Mouse (Mus musculus) adrenal gland, postnatal 10 days (tissue): ENCODE results near the gene Abcf2. TPM values are rescaled to one million over a fixed set of nuclear protein-coding genes. Genes with fewer than 3 reads are reported as not detected.

Experiments used
- DNase-seq: peaks from one replicate; pipeline ENCODE4 v3.0.0; 2021; ENCODE audit warnings: mixed read lengths
- microRNA-seq: library from miRNA; unstranded; fragments of <30 nt; microRNA quantifications from one replicate; pipeline ENCODE4 v1.2.0, GENCODE M21; 2021
- total RNA-seq, 2 experiments: library from RNA; stranded (reverse); gene quantifications; 2 replicates each; pipeline ENCODE4 v1.2.3; 2021

Abcf2 gene
- total RNA-seq, 2 experiments from 2014 or later, result 51.0 to 53.3 TPM

GRCm38 (mm10) chr5:24526190-24526888 is 50.9 kb downstream of the Abcf2 start:
- no peak for DNase-seq

DNA sequence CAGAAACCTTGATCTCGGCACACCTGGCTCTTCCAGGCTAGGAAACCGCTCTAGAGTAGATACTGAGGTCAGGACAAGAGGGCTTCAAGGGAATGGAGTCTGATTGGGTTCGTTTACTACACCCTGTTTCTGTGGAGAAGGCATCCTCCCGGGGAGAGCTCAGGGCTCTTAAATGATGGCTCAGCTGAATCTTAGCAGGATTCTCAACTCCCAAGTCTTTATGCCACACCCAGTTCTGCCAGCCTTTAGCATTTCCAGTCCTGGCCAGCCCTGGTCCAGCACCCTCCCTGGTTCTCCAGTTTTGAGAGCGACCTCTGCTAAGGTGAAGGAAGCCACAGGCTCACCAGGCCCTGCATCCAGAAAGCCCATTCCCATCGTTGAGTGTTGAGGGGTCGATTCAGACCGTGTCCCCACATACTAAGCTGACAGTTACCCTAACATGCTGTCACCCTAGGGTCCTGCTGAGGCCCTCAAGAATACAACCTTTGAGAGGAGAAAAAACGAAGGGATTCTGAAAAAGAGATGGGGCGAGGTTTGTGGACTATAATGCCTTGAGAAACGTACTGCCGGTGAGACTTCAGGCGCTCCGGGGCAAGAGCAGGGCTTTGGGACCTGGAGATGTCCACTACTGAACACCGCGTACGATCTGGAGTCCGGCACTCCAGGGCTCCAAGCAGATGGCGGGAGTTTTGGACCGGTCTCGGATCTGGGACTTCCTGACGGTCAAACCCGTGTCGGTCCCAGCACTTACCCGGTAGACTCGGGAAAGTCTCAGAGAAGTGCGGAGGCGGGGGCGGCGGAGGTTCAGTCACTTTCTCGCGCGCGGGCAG is 51.7 kb downstream of the Abcf2 start:
- no peak for DNase-seq

GRCm38 (mm10) chr5:24524522-24524921 is 52.7 kb downstream of the Abcf2 start:
- DNase-seq, result no peak

- no peak for DNase-seq
Observed at GRCm38 (mm10) chr5:24523806-24524205, 53.5 kb downstream of the Abcf2 start.

DNA sequence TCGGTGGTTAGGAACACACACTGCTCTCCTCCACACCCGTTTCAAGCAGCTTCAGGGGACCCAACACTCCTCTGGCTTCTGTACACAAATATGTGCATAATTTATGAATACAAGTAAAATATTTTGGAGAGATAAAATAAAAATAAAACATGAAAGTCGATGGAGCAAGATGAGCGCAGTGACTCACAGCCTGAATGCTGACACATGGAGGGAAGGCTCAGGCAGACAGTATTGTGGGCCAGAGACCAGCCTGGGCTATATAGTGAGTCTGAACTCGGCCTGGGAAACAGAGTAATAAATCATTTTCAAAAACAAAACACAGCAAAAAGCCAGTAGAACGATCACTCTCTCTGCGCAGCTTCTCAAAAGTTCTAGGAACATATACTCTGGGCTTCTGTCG is 55.9 kb downstream of the Abcf2 start:
- no peak for DNase-seq

Small RNA genes within 50 kb of the gene (microRNA-seq; reads per million reads assigned to microRNA genes)
- 891 reads per million, percentile 72 among the genes with 10 or more reads in this experiment for gene Mir671

Other genes starting within 250 kb of the Abcf2 start
- gene Kcnh2, start 225.9 kb downstream of the Abcf2 start, total RNA-seq, result 10 to 100 TPM; 12.8 to 23.1 TPM
- gene Nos3, start 212.7 kb downstream of the Abcf2 start, total RNA-seq, result 10 to 100 TPM; 16.3 to 16.6 TPM
- gene Atg9b, start 185.3 kb downstream of the Abcf2 start, total RNA-seq, result under 1 TPM; 0.60 to 0.67 TPM
- gene Abcb8, start 183.8 kb downstream of the Abcf2 start, total RNA-seq, result 100 to 1,000 TPM in 1 of 2 experiments, 10 to 100 TPM in 1; 93.7 to 116 TPM
- under 1 TPM; 0.54 to 0.76 TPM for gene Asic3, start 164.1 kb downstream of the Abcf2 start, total RNA-seq
- gene Cdk5, start 153.9 kb downstream of the Abcf2 start, total RNA-seq, result 10 to 100 TPM; 37.9 to 41.3 TPM
- gene Slc4a2, start 153.6 kb downstream of the Abcf2 start, total RNA-seq, result 10 to 100 TPM; 58.7 to 60.9 TPM
- gene Fastk, start 132.2 kb downstream of the Abcf2 start, total RNA-seq, result 100 to 1,000 TPM; 129 to 172 TPM
- 10 to 100 TPM in 1 of 2 experiments, 1 to 10 TPM in 1; 9.1 to 10.5 TPM for gene Tmub1, start 129.6 kb downstream of the Abcf2 start, total RNA-seq
- gene Agap3, start 125.3 kb downstream of the Abcf2 start, total RNA-seq, result 10 to 100 TPM; 67.6 to 72.2 TPM
- gene Gbx1, start 50.3 kb downstream of the Abcf2 start, total RNA-seq, result under 1 TPM in 1 of 2 experiments, not detected in 1; 0.09 TPM
- 1 to 10 TPM; 1.0 to 6.2 TPM for gene Asb10, start 36.5 kb downstream of the Abcf2 start, total RNA-seq
- not detected for gene 4931409K22Rik, start 20.7 kb downstream of the Abcf2 start, total RNA-seq
- 10 to 100 TPM; 35.4 to 46.3 TPM for gene Chpf2, start 9.3 kb upstream of the Abcf2 start, total RNA-seq
- 10 to 100 TPM; 16.4 to 26.0 TPM for gene Smarcd3, start 46.9 kb upstream of the Abcf2 start, total RNA-seq
- gene Nub1, start 108.1 kb upstream of the Abcf2 start, total RNA-seq, result 10 to 100 TPM; 43.3 to 43.9 TPM
- 1 to 10 TPM; 3.9 to 4.5 TPM for gene Wdr86, start 153.3 kb upstream of the Abcf2 start, total RNA-seq
- not detected for gene Crygn, start 180.5 kb upstream of the Abcf2 start, total RNA-seq